14 mouse cellular contexts compared by ENCODE assay signal in genomic region chr8:49553175-49553574, GRCm38 (mm10).
DNase-seq lines count a peak whose midpoint lies in the region; ATAC-seq and TF ChIP-seq lines count a peak whose summit lies in the region.
"Had no signal": no experiment of that assay in that cellular context is flagged by ENCODE, and none has a peak within 500 bp of the region (broad histone marks: within the 10 kb centered on the region; RNA-seq: fewer than 3 reads in every experiment).

No protein-coding gene starts in this region.

- H3K4me1 ChIP-seq in forebrain, embryonic 14.5 days (ENCODE audit: control insufficient read depth, insufficient read depth, low read length), result no peaks in the 10 kb centered on the region
- H3K4me1 ChIP-seq in forebrain, postnatal 0 days (ENCODE audit: insufficient read depth), result no peaks in the 10 kb centered on the region
- no peaks in the 10 kb centered on the region for H3K4me1 ChIP-seq in lung, adult 2 months (ENCODE audit: control insufficient read depth, insufficient read depth, low read length)
- no peaks in the 10 kb centered on the region for H3K4me1 ChIP-seq in lung, embryonic 14.5 days (ENCODE audit: insufficient read depth)
- H3K4me1 ChIP-seq: intestine, embryonic 15.5 days; liver, embryonic 13.5 days had no signal

- H3K9ac ChIP-seq in forebrain, embryonic 14.5 days (ENCODE audit: low read length), result no peak overlapping the region
- no peak overlapping the region for H3K9ac ChIP-seq in forebrain, postnatal 0 days
- H3K9ac ChIP-seq in lung, embryonic 14.5 days, result no peak overlapping the region
- H3K9ac ChIP-seq: intestine, embryonic 15.5 days; liver, embryonic 13.5 days had no signal

- ATAC-seq in forebrain, embryonic 14.5 days, result no peak
- no peak for ATAC-seq in forebrain, postnatal 0 days
- ATAC-seq in lung, embryonic 14.5 days (ENCODE audit: insufficient read depth), result no peak
- ATAC-seq: intestine, embryonic 15.5 days had no signal

- no peak overlapping the region for H3K4me3 ChIP-seq in forebrain, embryonic 14.5 days (ENCODE audit: low read depth, low read length)
- no peak overlapping the region for H3K4me3 ChIP-seq in forebrain, postnatal 0 days (ENCODE audit: low read depth, low read length)
- no peak overlapping the region for H3K4me3 ChIP-seq in lung, adult 2 months (replicated peaks; ENCODE audit: extremely low read depth, low read depth, low read length)
- H3K4me3 ChIP-seq in lung, embryonic 14.5 days (ENCODE audit: low read depth, low read length), result no peak overlapping the region
- H3K4me3 ChIP-seq: intestine, embryonic 15.5 days; limb, embryonic 10.5 days; liver, embryonic 13.5 days had no signal

- no peak for TF ChIP-seq CTCF in forebrain, postnatal 0 days (IDR thresholded peaks at IDR 0.05; ENCODE audit: low read depth)
- no peak for TF ChIP-seq CTCF in lung, adult 2 months (IDR thresholded peaks at IDR 0.05; ENCODE audit: insufficient read depth, low read length)
- TF ChIP-seq CTCF in lung, embryonic 14.5 days (IDR thresholded peaks at IDR 0.05; ENCODE audit: low read depth), result no peak

- no peak overlapping the region for H3K4me2 ChIP-seq in forebrain, embryonic 14.5 days (ENCODE audit: low read length)
- H3K4me2 ChIP-seq in forebrain, postnatal 0 days (ENCODE audit: low read depth), result no peak overlapping the region
- no peak overlapping the region for H3K4me2 ChIP-seq in lung, embryonic 14.5 days
- H3K4me2 ChIP-seq: intestine, embryonic 15.5 days; liver, embryonic 13.5 days had no signal

- H3K36me3 ChIP-seq in forebrain, embryonic 14.5 days (ENCODE audit: control insufficient read depth, insufficient read depth, low read length), result no peaks in the 10 kb centered on the region
- no peaks in the 10 kb centered on the region for H3K36me3 ChIP-seq in forebrain, postnatal 0 days (ENCODE audit: insufficient read depth)
- H3K36me3 ChIP-seq in lung, embryonic 14.5 days (ENCODE audit: insufficient read depth), result no peaks in the 10 kb centered on the region
- H3K36me3 ChIP-seq: G1E; intestine, embryonic 15.5 days; limb, embryonic 10.5 days; liver, embryonic 13.5 days had no signal

- DNase-seq in forebrain, embryonic 14.5 days (ENCODE audit: low spot score), result peak; percentile 68
- DNase-seq in forebrain, postnatal 0 days, result no peak
- DNase-seq in lung, adult 18-20 months, result peak; percentile 3 to 23
- DNase-seq in lung, adult 2 months, result no peak
- peak; percentile 67 for DNase-seq in lung, embryonic 14.5 days
- DNase-seq in urinary bladder, adult 18-20 months (ENCODE audit: low spot score in 2 of 2), result no peak
- no peak for DNase-seq in left cerebral cortex, adult 9 months (ENCODE audit: low spot score in 2 of 2)
- DNase-seq: cerebellum, adult 11-12 months; kidney, postnatal 25 days; liver, embryonic 13.5 days; thymus, postnatal 4 days had no signal

- H3K9me3 ChIP-seq in forebrain, embryonic 14.5 days (replicated peaks; ENCODE audit: control insufficient read depth, low read length), result no peaks in the 10 kb centered on the region
- H3K9me3 ChIP-seq in forebrain, postnatal 0 days (ENCODE audit: low read length), result no peaks in the 10 kb centered on the region
- no peaks in the 10 kb centered on the region for H3K9me3 ChIP-seq in lung, embryonic 14.5 days (ENCODE audit: low read depth, low read length)
- H3K9me3 ChIP-seq: G1E; intestine, embryonic 15.5 days; limb, embryonic 10.5 days; liver, embryonic 13.5 days had no signal

- no peaks in the 10 kb centered on the region for H3K27me3 ChIP-seq in forebrain, embryonic 14.5 days (replicated peaks; ENCODE audit: control insufficient read depth, insufficient read depth, low read length)
- no peaks in the 10 kb centered on the region for H3K27me3 ChIP-seq in forebrain, postnatal 0 days (ENCODE audit: insufficient read depth, low read length)
- no peaks in the 10 kb centered on the region for H3K27me3 ChIP-seq in lung, embryonic 14.5 days (ENCODE audit: insufficient read depth, low read length)
- H3K27me3 ChIP-seq: intestine, embryonic 15.5 days; liver, embryonic 13.5 days had no signal

- H3K27ac ChIP-seq in forebrain, embryonic 14.5 days (ENCODE audit: low read depth, low read length), result no peak overlapping the region
- H3K27ac ChIP-seq in forebrain, postnatal 0 days (ENCODE audit: low read depth, low read length), result no peak overlapping the region
- H3K27ac ChIP-seq in lung, embryonic 14.5 days (ENCODE audit: low read depth), result no peak overlapping the region
- H3K27ac ChIP-seq: intestine, embryonic 15.5 days; limb, embryonic 10.5 days; liver, embryonic 13.5 days had no signal

- TF ChIP-seq POLR2A in lung, adult 2 months (IDR thresholded peaks at IDR 0.05; ENCODE audit: borderline replicate concordance, extremely low read depth, low read depth, low read length), result no peak

- WGBS in forebrain, embryonic 14.5 days, result 72% methylated on average over 3 of the region's 3 CpGs
- 57% methylated on average over 3 of the region's 3 CpGs for WGBS in forebrain, postnatal 0 days
- 64% methylated on average over 3 of the region's 3 CpGs for WGBS in lung, adult 2 months
- WGBS in lung, embryonic 14.5 days, result 60% methylated on average over 3 of the region's 3 CpGs

Comparison
In these comparisons a context has a peak if more than half of its experiments do, and no peak if none do; other contexts are left out.
1. DNase-seq: peak in forebrain, embryonic 14.5 days (single experiment), lung, adult 18-20 months (2 of 2) and lung, embryonic 14.5 days (single experiment); none in forebrain, postnatal 0 days (single experiment), lung, adult 2 months (single experiment), urinary bladder, adult 18-20 months (0 of 2) and left cerebral cortex, adult 9 months (0 of 2).